Mouse (Mus musculus): ENCODE results near the gene Adam17. TPM values are rescaled to one million over a fixed set of nuclear protein-coding genes. Genes with fewer than 3 reads are reported as not detected.

Adam17 gene
- polyA plus RNA-seq, 1 experiment from 2014 or later, result 19.9 TPM

DNA sequence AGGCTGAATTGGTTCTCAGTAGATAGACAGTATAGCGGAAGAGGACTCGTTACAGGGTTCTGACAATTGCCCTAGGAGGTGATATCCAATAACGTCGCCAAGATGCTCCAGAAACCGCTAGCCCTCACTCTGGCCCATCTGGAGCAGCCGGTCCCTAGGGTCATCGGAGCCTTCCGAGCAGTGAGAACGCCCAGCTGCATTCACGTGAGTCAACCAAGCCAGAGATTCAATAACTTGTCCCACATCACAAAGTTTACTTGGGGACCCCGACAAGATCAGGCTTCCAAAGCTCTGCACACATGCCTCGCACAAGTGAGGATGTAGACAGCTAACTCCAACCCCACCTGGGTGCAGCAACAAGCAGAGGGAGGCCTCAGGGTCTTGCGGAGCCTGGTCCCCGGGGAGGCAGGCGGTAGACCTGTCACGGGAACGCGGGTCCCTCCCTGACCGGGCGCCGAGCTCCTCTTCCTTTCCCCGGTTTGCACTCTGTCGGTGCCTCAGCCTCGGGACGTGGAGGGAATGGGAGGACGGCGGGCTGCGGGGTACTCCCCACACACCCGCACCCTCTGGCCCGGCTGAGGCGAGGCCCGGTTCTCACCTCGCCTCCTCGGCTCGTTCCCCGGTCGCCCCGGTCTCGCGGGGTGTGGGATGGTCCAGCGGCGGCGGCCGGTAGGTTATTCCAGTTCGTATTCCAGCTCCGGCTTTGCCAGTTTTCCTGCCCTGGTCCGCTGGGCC, 87.8 kb downstream of the Adam17 start:
- H3K4me1 ChIP-seq (ENCODE audit: control insufficient read depth, insufficient read depth, low read length), result peaks cover 7% of the 10 kb centered on the region
- H3K9ac ChIP-seq (ENCODE audit: low read length), result peak overlapping the region; percentile 67
- peaks cover 8% of the 10 kb centered on the region for H3K36me3 ChIP-seq (ENCODE audit: control insufficient read depth, insufficient read depth, low read length)
- H3K27me3 ChIP-seq (replicated peaks; ENCODE audit: control insufficient read depth, insufficient read depth, low read length), result no peaks in the 10 kb centered on the region
- H3K4me3 ChIP-seq (ENCODE audit: low read depth, low read length), result peak overlapping the region; percentile 71
- peak overlapping the region; percentile 76 for H3K4me2 ChIP-seq (ENCODE audit: low read length)
- WGBS, result 1% methylated on average over 47 of the region's 47 CpGs
- DNase-seq (ENCODE audit: low spot score) (no peak), ATAC-seq (peak; percentile 85)
- no peaks in the 10 kb centered on the region for H3K9me3 ChIP-seq (replicated peaks; ENCODE audit: control insufficient read depth, low read length)
- H3K27ac ChIP-seq (ENCODE audit: low read depth, low read length), result no peak overlapping the region

DNA sequence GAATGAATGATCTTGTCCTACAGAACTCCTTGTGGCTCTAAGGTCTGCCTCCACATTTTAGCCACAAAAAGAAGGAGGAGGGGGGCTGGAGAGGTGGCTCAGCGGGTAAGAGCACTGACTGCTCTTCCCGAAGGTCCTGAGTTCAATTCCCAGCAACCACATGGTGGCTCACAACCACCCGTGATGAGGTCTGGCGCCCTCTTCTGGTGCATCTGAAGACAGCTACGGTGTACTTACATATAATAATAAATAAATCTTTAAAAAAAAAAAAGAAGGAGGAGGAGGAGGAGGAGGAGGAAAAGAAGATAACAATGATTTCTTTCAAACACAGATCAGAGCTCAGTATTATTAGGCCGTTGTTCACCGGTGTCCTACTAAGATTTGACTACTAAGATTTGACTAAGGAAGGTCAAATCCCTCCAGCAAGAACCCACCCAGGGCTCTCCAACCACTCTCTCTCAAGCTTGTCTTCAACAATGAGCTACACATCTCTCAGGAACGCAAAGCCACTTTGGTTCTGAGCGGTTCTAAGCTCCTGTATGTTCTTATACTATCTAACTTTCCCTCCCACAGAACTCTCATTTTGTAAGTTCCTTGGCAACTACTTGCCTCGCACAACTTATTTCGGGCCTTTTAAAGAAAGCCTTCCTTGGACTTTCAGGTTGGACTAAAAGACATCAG, 88.5 kb downstream of the Adam17 start, which contains the start of gene Cpsf3:
Gene Cpsf3 (plus strand): TSS at position 631 of the 681 bp plus-strand sequence.
- Histone ChIP-seq H3K4me2 (ENCODE audit: low read length) (peak within 1 kb of the TSS; percentile 76), H3K4me3 (ENCODE audit: low read depth, low read length) (peak within 1 kb of the TSS; percentile 71), H3K27ac (ENCODE audit: low read depth, low read length) (peak within 1 kb of the TSS; percentile 87), H3K9ac (ENCODE audit: low read length) (peak within 1 kb of the TSS; percentile 82), H3K9me3 (replicated peaks; ENCODE audit: control insufficient read depth, low read length) (no peaks in the 10 kb centered on the region), H3K4me1 (ENCODE audit: control insufficient read depth, insufficient read depth, low read length) (peaks cover 7% of the 10 kb centered on the region), H3K27me3 (replicated peaks; ENCODE audit: control insufficient read depth, insufficient read depth, low read length) (no peaks in the 10 kb centered on the region), H3K36me3 (ENCODE audit: control insufficient read depth, insufficient read depth, low read length) (peaks cover under 1% of the 10 kb centered on the region; the same call in 1 of the 2 replicates)
- ATAC-seq (no peak), DNase-seq (ENCODE audit: low spot score) (no peak)
- 49% methylated on average over 11 of the region's 11 CpGs for WGBS

DNA sequence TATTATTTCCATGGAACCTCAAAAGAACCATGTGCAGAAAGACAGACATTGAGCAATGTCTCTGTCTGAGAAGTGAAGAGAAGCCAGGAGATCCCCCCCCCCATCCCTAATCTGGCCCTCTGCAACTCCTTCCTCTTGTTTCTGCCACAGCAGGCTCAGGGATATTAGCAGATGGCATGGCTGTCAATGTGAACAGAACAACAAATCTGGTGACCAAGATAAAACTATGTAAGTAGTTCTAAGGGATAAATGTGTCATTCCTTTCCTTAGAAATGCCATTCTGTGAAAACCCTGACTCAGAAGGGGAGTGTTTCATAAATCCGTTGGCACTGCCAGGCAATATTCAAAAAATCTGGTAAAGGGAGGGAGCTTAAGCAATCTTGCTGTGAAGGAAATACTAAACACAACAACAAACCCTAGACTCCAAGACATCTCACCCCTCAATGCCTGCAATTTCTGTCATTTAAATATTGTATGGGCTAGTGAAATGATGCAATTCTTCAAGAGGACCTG, 96.0 kb downstream of the Adam17 start:
- Histone ChIP-seq H3K4me2 (ENCODE audit: low read length) (no peak overlapping the region), H3K9me3 (replicated peaks; ENCODE audit: control insufficient read depth, low read length) (no peaks in the 10 kb centered on the region), H3K27me3 (replicated peaks; ENCODE audit: control insufficient read depth, insufficient read depth, low read length) (no peaks in the 10 kb centered on the region), H3K36me3 (ENCODE audit: control insufficient read depth, insufficient read depth, low read length) (peaks cover 13% of the 10 kb centered on the region; the same call in 1 of the 2 replicates), H3K4me1 (ENCODE audit: control insufficient read depth, insufficient read depth, low read length) (no peaks in the 10 kb centered on the region), H3K27ac (ENCODE audit: low read depth, low read length) (no peak overlapping the region), H3K4me3 (ENCODE audit: low read depth, low read length) (no peak overlapping the region), H3K9ac (ENCODE audit: low read length) (no peak overlapping the region)
- 86% methylated on average over 1 of the region's 1 CpGs for WGBS
- DNase-seq (ENCODE audit: low spot score), result no peak
- no peak for ATAC-seq

GRCm38 (mm10) chr12:21274446-21274845, 99.0 kb downstream of the Adam17 start:
- Histone ChIP-seq H3K36me3 (ENCODE audit: control insufficient read depth, insufficient read depth, low read length) (peaks cover 40% of the 10 kb centered on the region), H3K27me3 (replicated peaks; ENCODE audit: control insufficient read depth, insufficient read depth, low read length) (no peaks in the 10 kb centered on the region), H3K4me3 (ENCODE audit: low read depth, low read length) (no peak overlapping the region), H3K9me3 (replicated peaks; ENCODE audit: control insufficient read depth, low read length) (no peaks in the 10 kb centered on the region), H3K4me1 (ENCODE audit: control insufficient read depth, insufficient read depth, low read length) (no peaks in the 10 kb centered on the region), H3K9ac (ENCODE audit: low read length) (no peak overlapping the region), H3K4me2 (ENCODE audit: low read length) (no peak overlapping the region), H3K27ac (ENCODE audit: low read depth, low read length) (no peak overlapping the region)
- no peak for ATAC-seq
- no peak for DNase-seq (ENCODE audit: low spot score)
- WGBS, result 79% methylated on average over 7 of the region's 7 CpGs

Other genes starting within 250 kb of the Adam17 start
- 126 and 131 TPM in 2 replicates for gene Cpsf3, start 88.2 kb downstream of the Adam17 start, polyA plus RNA-seq (2014; fragmentation: Nextera tagmentation; extraction: Ambion mirVana)
- gene Itgb1bp1, start 87.3 kb downstream of the Adam17 start, polyA plus RNA-seq (2014; fragmentation: Nextera tagmentation; extraction: Ambion mirVana), result 48.2 and 49.7 TPM in 2 replicates
- gene Iah1, start 57.2 kb downstream of the Adam17 start, polyA plus RNA-seq (2014; fragmentation: Nextera tagmentation; extraction: Ambion mirVana), result 52.3 and 55.6 TPM in 2 replicates
- 1,318 and 1,340 TPM in 2 replicates for gene Ywhaq, start 44.0 kb upstream of the Adam17 start, polyA plus RNA-seq (2014; fragmentation: Nextera tagmentation; extraction: Ambion mirVana)

Measured in forebrain, embryonic 14.5 days (tissue).